Mouse (Mus musculus): Measurements from ENCODE around the gene N4bp2. TPM values are rescaled to one million over a fixed set of nuclear protein-coding genes. Genes with fewer than 3 reads are reported as not detected.

The N4bp2 gene
- polyA plus RNA-seq, 1 experiment: 73.4 TPM

GRCm38 (mm10) chr5:65864946-65865345, 101.6 kb downstream of the N4bp2 start:
- Histone ChIP-seq H3K27ac (ENCODE audit: insufficient read depth, low read length) (no peak overlapping the region), H3K9me3 (replicated peaks; ENCODE audit: control insufficient read depth, insufficient read depth, low read length, poor library complexity, severe bottlenecking) (no peaks in the 10 kb centered on the region), H3K4me1 (ENCODE audit: control insufficient read depth, insufficient read depth, low read length) (no peaks in the 10 kb centered on the region), H3K4me3 (ENCODE audit: low read depth, low read length) (no peak overlapping the region), H3K27me3 (ENCODE audit: control insufficient read depth, insufficient read depth, low read length, poor library complexity, severe bottlenecking) (no peaks in the 10 kb centered on the region; the same call in 1 of the 2 replicates), H3K36me3 (ENCODE audit: control insufficient read depth, insufficient read depth, low read length, poor library complexity, severe bottlenecking) (no peaks in the 10 kb centered on the region), H3K9ac (ENCODE audit: low read depth, poor library complexity, severe bottlenecking) (no peak overlapping the region)
- TF ChIP-seq EP300 (IDR thresholded peaks at IDR 0.05; ENCODE audit: insufficient read depth, low read depth, low read length) (no peak), POLR2A (IDR thresholded peaks at IDR 0.05; ENCODE audit: insufficient read depth, low read length) (no peak), CTCF (IDR thresholded peaks at IDR 0.05; ENCODE audit: low read depth, low read length) (no peak)

GRCm38 (mm10) chr5:65866591-65866990, 103.3 kb downstream of the N4bp2 start:
- TF ChIP-seq POLR2A (IDR thresholded peaks at IDR 0.05; ENCODE audit: insufficient read depth, low read length) (no peak), EP300 (IDR thresholded peaks at IDR 0.05; ENCODE audit: insufficient read depth, low read depth, low read length) (no peak), CTCF (IDR thresholded peaks at IDR 0.05; ENCODE audit: low read depth, low read length) (no peak)
- H3K4me3 ChIP-seq (ENCODE audit: low read depth, low read length): no peak overlapping the region
- no peaks in the 10 kb centered on the region for H3K36me3 ChIP-seq (ENCODE audit: control insufficient read depth, insufficient read depth, low read length, poor library complexity, severe bottlenecking)
- no peaks in the 10 kb centered on the region for H3K9me3 ChIP-seq (replicated peaks; ENCODE audit: control insufficient read depth, insufficient read depth, low read length, poor library complexity, severe bottlenecking)
- H3K4me1 ChIP-seq (ENCODE audit: control insufficient read depth, insufficient read depth, low read length): no peaks in the 10 kb centered on the region
- H3K9ac ChIP-seq (ENCODE audit: low read depth, poor library complexity, severe bottlenecking): no peak overlapping the region
- H3K27me3 ChIP-seq (ENCODE audit: control insufficient read depth, insufficient read depth, low read length, poor library complexity, severe bottlenecking): no peaks in the 10 kb centered on the region; the same call in 1 of the 2 replicates
- H3K27ac ChIP-seq (ENCODE audit: insufficient read depth, low read length): no peak overlapping the region

DNA sequence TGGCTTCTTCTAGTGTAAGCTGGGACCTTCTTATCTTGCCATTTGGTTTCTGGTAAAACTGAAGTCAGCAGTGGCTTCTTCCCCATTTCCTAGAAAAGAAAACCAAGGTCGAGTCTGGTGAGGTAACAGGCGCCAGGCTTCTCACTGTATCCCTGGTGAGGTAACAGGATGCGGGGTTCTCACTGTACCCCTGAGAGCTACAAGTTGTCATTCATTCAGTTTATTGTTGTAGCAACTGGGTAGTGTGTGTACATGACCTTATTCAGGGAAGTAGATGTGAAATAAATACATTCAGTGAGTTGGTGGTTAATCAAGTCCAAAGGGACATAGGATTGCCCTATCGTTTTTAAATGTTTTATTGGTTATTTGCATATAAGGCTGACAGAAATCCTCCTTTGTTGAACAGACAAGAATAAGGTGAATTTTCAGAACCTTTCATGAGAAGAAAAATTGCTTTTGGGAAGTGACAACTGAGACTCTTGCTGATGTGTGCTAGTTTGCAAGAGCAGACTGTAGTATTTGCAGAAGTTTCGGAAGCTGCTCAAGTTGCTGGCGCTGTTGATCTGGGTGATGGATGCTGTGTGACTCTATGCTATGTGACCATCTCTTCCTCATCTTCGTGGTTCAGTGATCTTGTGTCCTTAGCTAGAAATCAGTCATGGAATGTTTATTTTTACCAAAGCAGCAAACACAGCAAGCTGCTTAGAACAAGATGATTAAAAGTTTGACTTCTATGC, 104.2 kb downstream of the N4bp2 start:
- H3K4me3 ChIP-seq (ENCODE audit: low read depth, low read length): no peak overlapping the region
- no peak overlapping the region for H3K27ac ChIP-seq (ENCODE audit: insufficient read depth, low read length)
- H3K36me3 ChIP-seq (ENCODE audit: control insufficient read depth, insufficient read depth, low read length, poor library complexity, severe bottlenecking): no peaks in the 10 kb centered on the region
- H3K9ac ChIP-seq (ENCODE audit: low read depth, poor library complexity, severe bottlenecking): no peak overlapping the region
- H3K9me3 ChIP-seq (replicated peaks; ENCODE audit: control insufficient read depth, insufficient read depth, low read length, poor library complexity, severe bottlenecking): no peaks in the 10 kb centered on the region
- TF ChIP-seq CTCF (IDR thresholded peaks at IDR 0.05; ENCODE audit: low read depth, low read length): no peak
- TF ChIP-seq EP300 (IDR thresholded peaks at IDR 0.05; ENCODE audit: insufficient read depth, low read depth, low read length): no peak
- no peak for TF ChIP-seq POLR2A (IDR thresholded peaks at IDR 0.05; ENCODE audit: insufficient read depth, low read length)
- H3K4me1 ChIP-seq (ENCODE audit: control insufficient read depth, insufficient read depth, low read length): no peaks in the 10 kb centered on the region
- no peaks in the 10 kb centered on the region; the same call in 1 of the 2 replicates for H3K27me3 ChIP-seq (ENCODE audit: control insufficient read depth, insufficient read depth, low read length, poor library complexity, severe bottlenecking)

GRCm38 (mm10) chr5:65868419-65868818, 105.1 kb downstream of the N4bp2 start:
- no peaks in the 10 kb centered on the region for H3K36me3 ChIP-seq (ENCODE audit: control insufficient read depth, insufficient read depth, low read length, poor library complexity, severe bottlenecking)
- no peaks in the 10 kb centered on the region for H3K4me1 ChIP-seq (ENCODE audit: control insufficient read depth, insufficient read depth, low read length)
- no peaks in the 10 kb centered on the region for H3K9me3 ChIP-seq (replicated peaks; ENCODE audit: control insufficient read depth, insufficient read depth, low read length, poor library complexity, severe bottlenecking)
- no peaks in the 10 kb centered on the region; the same call in 1 of the 2 replicates for H3K27me3 ChIP-seq (ENCODE audit: control insufficient read depth, insufficient read depth, low read length, poor library complexity, severe bottlenecking)
- no peak overlapping the region for H3K9ac ChIP-seq (ENCODE audit: low read depth, poor library complexity, severe bottlenecking)
- TF ChIP-seq EP300 (IDR thresholded peaks at IDR 0.05; ENCODE audit: insufficient read depth, low read depth, low read length) (no peak), POLR2A (IDR thresholded peaks at IDR 0.05; ENCODE audit: insufficient read depth, low read length) (no peak), CTCF (IDR thresholded peaks at IDR 0.05; ENCODE audit: low read depth, low read length) (no peak)
- H3K27ac ChIP-seq (ENCODE audit: insufficient read depth, low read length): no peak overlapping the region
- H3K4me3 ChIP-seq (ENCODE audit: low read depth, low read length): no peak overlapping the region

DNA sequence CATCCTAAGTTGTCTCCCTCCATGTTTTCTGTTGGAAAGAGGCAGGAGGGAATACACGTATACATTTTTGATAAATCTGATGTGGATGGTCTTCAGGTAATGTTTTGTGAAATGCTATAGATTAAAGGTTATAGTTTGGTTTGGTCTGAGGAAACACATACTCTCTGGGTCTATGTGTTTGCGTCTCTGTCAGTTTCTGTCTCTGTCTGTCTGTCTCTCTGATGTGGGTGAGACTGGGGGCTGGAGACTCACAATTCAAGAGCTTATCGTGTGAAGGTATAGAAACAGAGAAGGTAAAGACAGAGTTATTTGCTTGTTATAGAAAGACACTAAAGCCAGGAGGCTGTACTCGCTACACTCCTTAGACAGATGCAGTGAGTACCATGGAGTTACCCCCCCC, 106.3 kb downstream of the N4bp2 start:
- H3K4me1 ChIP-seq (ENCODE audit: control insufficient read depth, insufficient read depth, low read length): no peaks in the 10 kb centered on the region
- H3K9me3 ChIP-seq (replicated peaks; ENCODE audit: control insufficient read depth, insufficient read depth, low read length, poor library complexity, severe bottlenecking): no peaks in the 10 kb centered on the region
- no peaks in the 10 kb centered on the region for H3K36me3 ChIP-seq (ENCODE audit: control insufficient read depth, insufficient read depth, low read length, poor library complexity, severe bottlenecking)
- H3K9ac ChIP-seq (ENCODE audit: low read depth, poor library complexity, severe bottlenecking): no peak overlapping the region
- H3K27me3 ChIP-seq (ENCODE audit: control insufficient read depth, insufficient read depth, low read length, poor library complexity, severe bottlenecking): no peaks in the 10 kb centered on the region; the same call in 1 of the 2 replicates
- no peak overlapping the region for H3K27ac ChIP-seq (ENCODE audit: insufficient read depth, low read length)
- H3K4me3 ChIP-seq (ENCODE audit: low read depth, low read length): no peak overlapping the region
- TF ChIP-seq CTCF (IDR thresholded peaks at IDR 0.05; ENCODE audit: low read depth, low read length) (no peak), POLR2A (IDR thresholded peaks at IDR 0.05; ENCODE audit: insufficient read depth, low read length) (no peak), EP300 (IDR thresholded peaks at IDR 0.05; ENCODE audit: insufficient read depth, low read depth, low read length) (no peak)

- H3K4me3 ChIP-seq (ENCODE audit: low read depth, low read length): no peak overlapping the region
- no peak for TF ChIP-seq CTCF (IDR thresholded peaks at IDR 0.05; ENCODE audit: low read depth, low read length)
- TF ChIP-seq EP300 (IDR thresholded peaks at IDR 0.05; ENCODE audit: insufficient read depth, low read depth, low read length): no peak
- no peak overlapping the region for H3K9ac ChIP-seq (ENCODE audit: low read depth, poor library complexity, severe bottlenecking)
- no peaks in the 10 kb centered on the region for H3K4me1 ChIP-seq (ENCODE audit: control insufficient read depth, insufficient read depth, low read length)
- H3K9me3 ChIP-seq (replicated peaks; ENCODE audit: control insufficient read depth, insufficient read depth, low read length, poor library complexity, severe bottlenecking): no peaks in the 10 kb centered on the region
- no peaks in the 10 kb centered on the region for H3K27me3 ChIP-seq (ENCODE audit: control insufficient read depth, insufficient read depth, low read length, poor library complexity, severe bottlenecking)
- H3K36me3 ChIP-seq (ENCODE audit: control insufficient read depth, insufficient read depth, low read length, poor library complexity, severe bottlenecking): no peaks in the 10 kb centered on the region
- H3K27ac ChIP-seq (ENCODE audit: insufficient read depth, low read length): no peak overlapping the region
Measured at GRCm38 (mm10) chr5:65871276-65871875, 108.1 kb downstream of the N4bp2 start.
